ENCODE assay signal across 7 mouse cellular contexts in genomic region chr17:23546702-23547505, GRCm38 (mm10). TPM values are rescaled to one million over a fixed set of nuclear protein-coding genes. Genes with fewer than 3 reads are reported as not detected.
DNase-seq lines count a peak whose midpoint lies in the region; ATAC-seq lines count a peak whose summit lies in the region.

No protein-coding gene starts in this region.

- H3K4me2 ChIP-seq in embryonic facial prominence, embryonic 13.5 days, result peak overlapping the region; percentile 59
- H3K4me2 ChIP-seq in midbrain, embryonic 11.5 days, result peak overlapping the region; percentile 36

- H3K9ac ChIP-seq in embryonic facial prominence, embryonic 13.5 days, result peak overlapping the region; percentile 78
- H3K9ac ChIP-seq in midbrain, embryonic 11.5 days (ENCODE audit: low read length), result peak overlapping the region; percentile 58

- peak overlapping the region; percentile 77 for H3K27ac ChIP-seq in embryonic facial prominence, embryonic 13.5 days
- peak overlapping the region; percentile 85 for H3K27ac ChIP-seq in limb, embryonic 10.5 days
- no peak overlapping the region for H3K27ac ChIP-seq in midbrain, embryonic 11.5 days (ENCODE audit: low read depth, low read length)

- no peaks in the 10 kb centered on the region for H3K9me3 ChIP-seq in embryonic facial prominence, embryonic 13.5 days
- H3K9me3 ChIP-seq in limb, embryonic 10.5 days (replicated peaks), result no peaks in the 10 kb centered on the region
- H3K9me3 ChIP-seq in midbrain, embryonic 11.5 days (ENCODE audit: control insufficient read depth, low read length), result no peaks in the 10 kb centered on the region

- H3K36me3 ChIP-seq in embryonic facial prominence, embryonic 13.5 days, result no peaks in the 10 kb centered on the region
- no peaks in the 10 kb centered on the region for H3K36me3 ChIP-seq in limb, embryonic 10.5 days
- no peaks in the 10 kb centered on the region for H3K36me3 ChIP-seq in midbrain, embryonic 11.5 days (ENCODE audit: control insufficient read depth, insufficient read depth, low read length)

- DNase-seq in adrenal gland, postnatal 14 days, result peak; percentile 83
- peak; percentile 90 to 96 for DNase-seq in heart, adult 18-20 months
- peak; percentile 90 for DNase-seq in kidney, adult 18-20 months
- peak; percentile 88 for DNase-seq in limb, embryonic 10.5 days (ENCODE audit: low spot score)
- peak; percentile 99 for DNase-seq in midbrain, embryonic 11.5 days (ENCODE audit: low spot score, missing footprints)
- DNase-seq in right cerebral cortex, postnatal 36 days (ENCODE audit: low spot score in 2 of 2), result peak; percentile 79 to 85

- ATAC-seq in embryonic facial prominence, embryonic 13.5 days (ENCODE audit: insufficient number of reproducible peaks, insufficient read depth, low FRiP score, low TSS enrichment, low read depth), result peak; percentile 27; the same call in 1 of the 2 replicates
- peak; percentile 43 for ATAC-seq in midbrain, embryonic 11.5 days (ENCODE audit: low FRiP score)

- WGBS in embryonic facial prominence, embryonic 13.5 days, result under 1% methylated on average over 42 of the region's 42 CpGs
- under 1% methylated on average over 42 of the region's 42 CpGs for WGBS in limb, embryonic 10.5 days
- WGBS in midbrain, embryonic 11.5 days, result under 1% methylated on average over 42 of the region's 42 CpGs

- peaks cover 34% of the 10 kb centered on the region for H3K4me1 ChIP-seq in embryonic facial prominence, embryonic 13.5 days
- H3K4me1 ChIP-seq in limb, embryonic 10.5 days, result peaks cover 38% of the 10 kb centered on the region
- peaks cover 8% of the 10 kb centered on the region for H3K4me1 ChIP-seq in midbrain, embryonic 11.5 days (ENCODE audit: control insufficient read depth, insufficient read depth, low read length)

- peaks cover 8% of the 10 kb centered on the region for H3K27me3 ChIP-seq in embryonic facial prominence, embryonic 13.5 days
- H3K27me3 ChIP-seq in limb, embryonic 10.5 days (ENCODE audit: low read depth, poor library complexity, severe bottlenecking), result no peaks in the 10 kb centered on the region
- H3K27me3 ChIP-seq in midbrain, embryonic 11.5 days (ENCODE audit: control insufficient read depth, insufficient read depth, low read length), result no peaks in the 10 kb centered on the region; the same call in 1 of the 2 replicates

- H3K4me3 ChIP-seq in embryonic facial prominence, embryonic 13.5 days, result peak overlapping the region; percentile 69
- peak overlapping the region; percentile 68 for H3K4me3 ChIP-seq in limb, embryonic 10.5 days
- peak overlapping the region; percentile 70 for H3K4me3 ChIP-seq in midbrain, embryonic 11.5 days (ENCODE audit: low read depth, low read length)

RNA-seq across cellular contexts. Expression of gene Zfp213, which starts 17.1 kb away (rescaled TPM):
- total RNA-seq in adrenal gland, postnatal 14 days (2021), result 9.2 and 9.9 TPM in 2 replicates
- 20.0 and 22.5 TPM in 2 replicates for polyA plus RNA-seq in embryonic facial prominence, embryonic 13.5 days (2015; fragmentation: Nextera tagmentation; extraction: Ambion mirVana)
- 1 to 10 TPM; 6.2 to 7.3 TPM for total RNA-seq in heart, adult 18-20 months (2021)
- polyA plus RNA-seq in limb, embryonic 10.5 days (2016; fragmentation: Nextera tagmentation; extraction: Ambion mirVana), result 31.3 and 31.9 TPM in 2 replicates
- 17.5 and 19.9 TPM in 2 replicates for polyA plus RNA-seq in midbrain, embryonic 11.5 days (2014; fragmentation: Nextera tagmentation; extraction: Ambion mirVana)

RNA-seq across cellular contexts. Expression of gene Zfp13, which starts 52.4 kb away (rescaled TPM):
- total RNA-seq in adrenal gland, postnatal 14 days (2021), result 8.5 and 14.6 TPM in 2 replicates
- 18.2 and 21.9 TPM in 2 replicates for polyA plus RNA-seq in embryonic facial prominence, embryonic 13.5 days (2015; fragmentation: Nextera tagmentation; extraction: Ambion mirVana)
- 1 to 10 TPM; 2.2 to 3.1 TPM for total RNA-seq in heart, adult 18-20 months (2021)
- polyA plus RNA-seq in limb, embryonic 10.5 days (2016; fragmentation: Nextera tagmentation; extraction: Ambion mirVana), result 22.0 and 25.4 TPM in 2 replicates
- polyA plus RNA-seq in midbrain, embryonic 11.5 days (2014; fragmentation: Nextera tagmentation; extraction: Ambion mirVana), result 16.3 and 16.5 TPM in 2 replicates

RNA-seq across cellular contexts. Expression of gene Zscan10, which starts 53.8 kb away (rescaled TPM):
- not detected in 2 replicates for total RNA-seq in adrenal gland, postnatal 14 days (2021)
- 0.27 and 0.37 TPM in 2 replicates for polyA plus RNA-seq in embryonic facial prominence, embryonic 13.5 days (2015; fragmentation: Nextera tagmentation; extraction: Ambion mirVana)
- total RNA-seq in heart, adult 18-20 months (2021), result not detected
- 0.35 and 0.38 TPM in 2 replicates for polyA plus RNA-seq in limb, embryonic 10.5 days (2016; fragmentation: Nextera tagmentation; extraction: Ambion mirVana)
- polyA plus RNA-seq in midbrain, embryonic 11.5 days (2014; fragmentation: Nextera tagmentation; extraction: Ambion mirVana), result 0.22 TPM in 1 of 2 replicates, not detected in the other
